ENCODE assay signal across 18 mouse cellular contexts in the genomic region with DNA sequence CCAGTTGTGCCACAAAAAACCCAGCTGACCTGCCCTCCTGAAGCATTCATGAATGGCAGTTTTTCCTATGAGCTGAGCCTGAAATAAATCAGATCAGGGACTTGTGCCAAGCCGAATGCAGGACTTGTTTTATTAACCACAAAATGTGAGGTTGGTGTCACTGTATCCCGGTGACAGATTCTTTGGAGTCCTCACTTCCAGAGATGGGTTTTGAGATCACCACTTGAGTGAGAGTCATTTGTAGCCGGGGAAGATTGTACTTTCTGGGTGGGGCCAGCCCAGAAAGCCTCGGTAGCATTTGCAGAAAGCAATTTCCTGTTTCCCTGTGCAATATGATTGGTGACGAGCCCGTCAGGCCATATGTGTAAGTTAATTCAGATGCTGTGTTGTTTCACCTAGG. TPM values are rescaled to one million over a fixed set of nuclear protein-coding genes. Genes with fewer than 3 reads are reported as not detected.
DNase-seq lines count a peak whose midpoint lies in the region; ATAC-seq and TF ChIP-seq lines count a peak whose summit lies in the region.
"Had no signal": no experiment of that assay in that cellular context is flagged by ENCODE, and none has a peak within 500 bp of the region (broad histone marks: within the 10 kb centered on the region; RNA-seq: fewer than 3 reads in every experiment).

No protein-coding gene starts in this region.

- peaks cover 32% of the 10 kb centered on the region for H3K36me3 ChIP-seq in forebrain, embryonic 13.5 days (ENCODE audit: poor library complexity, severe bottlenecking)
- H3K36me3 ChIP-seq in forebrain, embryonic 11.5 days (ENCODE audit: control insufficient read depth, insufficient read depth, low read length): no peaks in the 10 kb centered on the region
- peaks cover 26% of the 10 kb centered on the region for H3K36me3 ChIP-seq in forebrain, embryonic 14.5 days (ENCODE audit: control insufficient read depth, insufficient read depth, low read length)
- H3K36me3 ChIP-seq in midbrain, embryonic 13.5 days: peaks cover 22% of the 10 kb centered on the region
- H3K36me3 ChIP-seq in liver, postnatal 0 days (replicated peaks; ENCODE audit: insufficient read depth, low read length): no peaks in the 10 kb centered on the region
- H3K36me3 ChIP-seq: stomach, embryonic 15.5 days had no signal

- WGBS in forebrain, embryonic 13.5 days: 64% methylated on average over 6 of the region's 6 CpGs
- WGBS in forebrain, embryonic 11.5 days: 82% methylated on average over 6 of the region's 6 CpGs
- 62% methylated on average over 6 of the region's 6 CpGs for WGBS in forebrain, embryonic 14.5 days
- WGBS in midbrain, embryonic 13.5 days: 71% methylated on average over 6 of the region's 6 CpGs
- WGBS in liver, postnatal 0 days (ENCODE audit: insufficient replicate concordance): 53% methylated on average over 6 of the region's 6 CpGs

- H3K27ac ChIP-seq in forebrain, embryonic 13.5 days: peak overlapping the region; percentile 26; the same call in 1 of the 2 replicates
- H3K27ac ChIP-seq in forebrain, embryonic 11.5 days (ENCODE audit: low read depth, low read length): no peak overlapping the region
- peak overlapping the region; percentile 59 for H3K27ac ChIP-seq in forebrain, embryonic 14.5 days (ENCODE audit: low read depth, low read length)
- peak overlapping the region; percentile 44 for H3K27ac ChIP-seq in midbrain, embryonic 13.5 days
- H3K27ac ChIP-seq in liver, postnatal 0 days (ENCODE audit: low read depth): no peak overlapping the region
- H3K27ac ChIP-seq: liver, embryonic 14.5 days; stomach, embryonic 15.5 days had no signal

- no peak for TF ChIP-seq EP300 in liver, postnatal 0 days (IDR thresholded peaks at IDR 0.05; ENCODE audit: low read depth)

- ATAC-seq in forebrain, embryonic 13.5 days: no peak
- ATAC-seq in forebrain, embryonic 11.5 days (replicated peaks; ENCODE audit: low FRiP score): no peak
- ATAC-seq in forebrain, embryonic 14.5 days: no peak
- ATAC-seq in midbrain, embryonic 13.5 days: no peak
- ATAC-seq in liver, postnatal 0 days: no peak
- ATAC-seq: CD4-positive, CD25-positive, alpha-beta regulatory T cell, adult 4 months; Patski had no signal

- TF ChIP-seq CTCF in liver, postnatal 0 days (IDR thresholded peaks at IDR 0.05; ENCODE audit: low read depth): no peak

- intact Hi-C loops in gastrocnemius, postnatal 14 days (cut with DNase I; ENCODE audit: low total_unique reads): loop anchor here (10.0 kb wide), 1 partner anchor 111 kb away; no protein-coding TSS in a partner anchor

- no peak for DNase-seq in forebrain, embryonic 11.5 days (ENCODE audit: low spot score)
- DNase-seq in MN1 (ENCODE audit: low spot score): peak; percentile 84
- peak; percentile 48 for DNase-seq in forebrain, embryonic 14.5 days (ENCODE audit: low spot score)
- no peak for DNase-seq in liver, postnatal 0 days
- no peak for DNase-seq in lung, postnatal 10 days
- DNase-seq in gastrocnemius, postnatal 14 days: no peak
- DNase-seq: heart, adult 18-20 months; kidney, postnatal 10 days; right cerebral cortex, postnatal 25 days; thymus, postnatal 4 days had no signal

- peak overlapping the region; percentile 87 for H3K4me3 ChIP-seq in forebrain, embryonic 13.5 days
- H3K4me3 ChIP-seq in forebrain, embryonic 11.5 days (ENCODE audit: low read depth, low read length): no peak overlapping the region
- peak overlapping the region; percentile 88 for H3K4me3 ChIP-seq in forebrain, embryonic 14.5 days (ENCODE audit: low read depth, low read length)
- peak overlapping the region; percentile 89 for H3K4me3 ChIP-seq in midbrain, embryonic 13.5 days (replicated peaks)
- H3K4me3 ChIP-seq in liver, postnatal 0 days (ENCODE audit: low read depth, low read length): no peak overlapping the region

- H3K9ac ChIP-seq in forebrain, embryonic 13.5 days: peak overlapping the region; percentile 39
- H3K9ac ChIP-seq in forebrain, embryonic 11.5 days (ENCODE audit: low read length): no peak overlapping the region; the same call in 1 of the 2 replicates
- H3K9ac ChIP-seq in forebrain, embryonic 14.5 days (ENCODE audit: low read length): peak overlapping the region; percentile 96
- peak overlapping the region; percentile 97 for H3K9ac ChIP-seq in midbrain, embryonic 13.5 days (replicated peaks)
- H3K9ac ChIP-seq in liver, postnatal 0 days (replicated peaks): no peak overlapping the region
- H3K9ac ChIP-seq: liver, embryonic 14.5 days; stomach, embryonic 15.5 days had no signal

- no peaks in the 10 kb centered on the region for H3K27me3 ChIP-seq in forebrain, embryonic 13.5 days
- H3K27me3 ChIP-seq in forebrain, embryonic 11.5 days (ENCODE audit: control insufficient read depth, insufficient read depth, low read length): no peaks in the 10 kb centered on the region
- H3K27me3 ChIP-seq in forebrain, embryonic 14.5 days (replicated peaks; ENCODE audit: control insufficient read depth, insufficient read depth, low read length): no peaks in the 10 kb centered on the region
- no peaks in the 10 kb centered on the region for H3K27me3 ChIP-seq in midbrain, embryonic 13.5 days
- H3K27me3 ChIP-seq in liver, postnatal 0 days (ENCODE audit: insufficient read depth, low read length): peaks cover 47% of the 10 kb centered on the region

- no peaks in the 10 kb centered on the region for H3K9me3 ChIP-seq in forebrain, embryonic 13.5 days (replicated peaks)
- H3K9me3 ChIP-seq in forebrain, embryonic 11.5 days (ENCODE audit: control insufficient read depth, low read length): no peaks in the 10 kb centered on the region
- no peaks in the 10 kb centered on the region for H3K9me3 ChIP-seq in forebrain, embryonic 14.5 days (replicated peaks; ENCODE audit: control insufficient read depth, low read length)
- no peaks in the 10 kb centered on the region for H3K9me3 ChIP-seq in midbrain, embryonic 13.5 days
- H3K9me3 ChIP-seq in liver, postnatal 0 days (ENCODE audit: low read length): no peaks in the 10 kb centered on the region
- H3K9me3 ChIP-seq: stomach, embryonic 15.5 days had no signal

- peak overlapping the region; percentile 95 for H3K4me2 ChIP-seq in forebrain, embryonic 13.5 days
- H3K4me2 ChIP-seq in forebrain, embryonic 11.5 days (ENCODE audit: low read depth, low read length, severe bottlenecking): no peak overlapping the region
- H3K4me2 ChIP-seq in forebrain, embryonic 14.5 days (ENCODE audit: low read length): peak overlapping the region; percentile 77
- H3K4me2 ChIP-seq in midbrain, embryonic 13.5 days (replicated peaks): peak overlapping the region; percentile 90
- no peak overlapping the region for H3K4me2 ChIP-seq in liver, postnatal 0 days (ENCODE audit: low read depth, low read length)

- H3K4me1 ChIP-seq in forebrain, embryonic 13.5 days: peaks cover 42% of the 10 kb centered on the region
- peaks cover 12% of the 10 kb centered on the region; the same call in 1 of the 2 replicates for H3K4me1 ChIP-seq in forebrain, embryonic 11.5 days (replicated peaks; ENCODE audit: control insufficient read depth, insufficient read depth, low read length)
- H3K4me1 ChIP-seq in forebrain, embryonic 14.5 days (ENCODE audit: control insufficient read depth, insufficient read depth, low read length): peaks cover 22% of the 10 kb centered on the region
- peaks cover 47% of the 10 kb centered on the region for H3K4me1 ChIP-seq in midbrain, embryonic 13.5 days (replicated peaks)
- H3K4me1 ChIP-seq in liver, postnatal 0 days (ENCODE audit: insufficient read depth): peaks cover 9% of the 10 kb centered on the region; the same call in 1 of the 2 replicates

RNA-seq across cellular contexts. Expression of gene Gnao1, which starts 4.5 kb away (rescaled TPM):
- 86.2 and 99.4 TPM in 2 replicates for polyA plus RNA-seq in forebrain, embryonic 13.5 days (2015; fragmentation: Nextera tagmentation; extraction: Ambion mirVana)
- 45.5 and 48.2 TPM in 2 replicates for polyA plus RNA-seq in forebrain, embryonic 11.5 days (2014; fragmentation: Nextera tagmentation; extraction: Ambion mirVana)
- polyA plus RNA-seq in forebrain, embryonic 14.5 days (2014; fragmentation: Nextera tagmentation; extraction: Ambion mirVana): 107 and 129 TPM in 2 replicates
- 125 and 140 TPM in 2 replicates for polyA plus RNA-seq in midbrain, embryonic 13.5 days (2015; fragmentation: Nextera tagmentation; extraction: Ambion mirVana)
- polyA plus RNA-seq in liver, postnatal 0 days (2015; fragmentation: Nextera tagmentation; extraction: Ambion mirVana): 0.08 and 0.34 TPM in 2 replicates
- total RNA-seq in gastrocnemius, postnatal 14 days (2021): 10 to 100 TPM; 11.1 to 11.6 TPM
- total RNA-seq: hematopoietic stem cell, adult 5-6 weeks; megakaryocyte, adult 5-6 weeks had no signal

Comparison
In these comparisons a context has a peak if more than half of its experiments do, and no peak if none do; other contexts are left out.
1. H3K27ac ChIP-seq: peak in forebrain, embryonic 13.5 days (single experiment), forebrain, embryonic 14.5 days (single experiment) and midbrain, embryonic 13.5 days (single experiment); none in forebrain, embryonic 11.5 days (single experiment) and liver, postnatal 0 days (single experiment).
2. H3K4me2 ChIP-seq: peak in forebrain, embryonic 13.5 days (single experiment), forebrain, embryonic 14.5 days (single experiment) and midbrain, embryonic 13.5 days (single experiment); none in forebrain, embryonic 11.5 days (single experiment) and liver, postnatal 0 days (single experiment).
3. H3K4me3 ChIP-seq: peak in forebrain, embryonic 13.5 days (single experiment), forebrain, embryonic 14.5 days (single experiment) and midbrain, embryonic 13.5 days (single experiment); none in forebrain, embryonic 11.5 days (single experiment) and liver, postnatal 0 days (single experiment).
4. H3K9ac ChIP-seq: peak in forebrain, embryonic 13.5 days (single experiment), forebrain, embryonic 14.5 days (single experiment) and midbrain, embryonic 13.5 days (single experiment); none in forebrain, embryonic 11.5 days (single experiment) and liver, postnatal 0 days (single experiment).
5. DNase-seq: peak in MN1 (single experiment) and forebrain, embryonic 14.5 days (single experiment); none in forebrain, embryonic 11.5 days (single experiment), liver, postnatal 0 days (single experiment), lung, postnatal 10 days (single experiment) and gastrocnemius, postnatal 14 days (single experiment).
6. RNA of gene Gnao1, which starts 4.5 kb away (polyA plus RNA-seq): 125 to 140 TPM in midbrain, embryonic 13.5 days, 107 to 129 TPM in forebrain, embryonic 14.5 days, 86.2 to 99.4 TPM in forebrain, embryonic 13.5 days and 45.5 to 48.2 TPM in forebrain, embryonic 11.5 days; 0.08 to 0.34 TPM in liver, postnatal 0 days; every median in the first group is over 10 times any median in the second.